Mouse (Mus musculus) limb, embryonic 12.5 days (tissue): ENCODE measurements around the gene Zmynd19. TPM values are rescaled to one million over a fixed set of nuclear protein-coding genes. Genes with fewer than 3 reads are reported as not detected.

Source experiments
- ATAC-seq: fragments of 200-750 bp; cut with Nextera tagmentation; 2 replicates; pipeline ENCODE4 v1.8.0; 2017; ENCODE audit warnings: low read depth, moderate TSS enrichment; ENCODE audit not compliant: insufficient number of reproducible peaks, insufficient read depth, low FRiP score, low TSS enrichment
- H3K27ac ChIP-seq: fragments of 300-500 bp; sonication (generic); 2 replicates; pipeline ENCODE4 v1.5.1; 2016; ENCODE audit warnings: mild to moderate bottlenecking, moderate library complexity
- H3K27me3 ChIP-seq: fragments of 300-500 bp; sonication (generic); 2 replicates; pipeline ENCODE4 v1.6.1; 2016; ENCODE audit warnings: mild to moderate bottlenecking, moderate library complexity
- H3K36me3 ChIP-seq: fragments of 300-500 bp; sonication (generic); 2 replicates; pipeline ENCODE4 v1.6.1; 2016; ENCODE audit warnings: mild to moderate bottlenecking, moderate library complexity
- H3K4me1 ChIP-seq: fragments of 300-500 bp; sonication (generic); replicated peaks from 2 replicates; pipeline ENCODE4 v1.6.1; 2016
- H3K4me2 ChIP-seq: fragments of 300-500 bp; sonication (generic); 2 replicates; pipeline ENCODE4 v1.6.1; 2016; ENCODE audit warnings: mild to moderate bottlenecking, moderate library complexity
- H3K4me3 ChIP-seq: fragments of 300-500 bp; sonication (generic); replicated peaks from 2 replicates; pipeline ENCODE4 v1.5.1; 2016; ENCODE audit warnings: mild to moderate bottlenecking
- H3K9ac ChIP-seq: fragments of 300-500 bp; sonication (generic); replicated peaks from 2 replicates; pipeline ENCODE4 v1.6.1; 2016; ENCODE audit warnings: mild to moderate bottlenecking, moderate library complexity
- H3K9me3 ChIP-seq: fragments of 300-500 bp; sonication (generic); 2 replicates; pipeline ENCODE4 v1.6.1; 2016; ENCODE audit warnings: mild to moderate bottlenecking, moderate library complexity
- WGBS: fragments of 180-500 bp; shearing (Covaris S2); methylation state at CpG from one replicate; pipeline ENCODE4 v1.1.7; 2016; 5-methylcytosine and 5-hydroxymethylcytosine counted together
- microRNA-seq: library from miRNA; unstranded; fragments of <30 nt; microRNA quantifications from one replicate; pipeline ENCODE4, GENCODE M21; 2017
- polyA plus RNA-seq: library from polyadenylated mRNA; unstranded; fragments of >200 nt; fragmentation: Nextera tagmentation; extraction: Ambion mirVana; gene quantifications from 2 replicates; pipeline ENCODE4 v1.2.1, GENCODE M21; 2016

Gene Zmynd19
- polyA plus RNA-seq, 1 experiment from 2014 or later = 25.3 TPM

GRCm38 (mm10) chr2:24995332-24995731 is 45.7 kb downstream of the Zmynd19 start:
- no peak overlapping the region for H3K9ac ChIP-seq
- H3K4me3 ChIP-seq = no peak overlapping the region
- H3K27me3 ChIP-seq = no peaks in the 10 kb centered on the region
- no peak overlapping the region for H3K27ac ChIP-seq
- no peaks in the 10 kb centered on the region for H3K9me3 ChIP-seq
- WGBS = 93% methylated on average over 6 of the region's 6 CpGs
- H3K4me2 ChIP-seq = no peak overlapping the region
- H3K36me3 ChIP-seq = 0 out of 2 replicates have a peak, but pooled peaks cover 5% of the 10 kb centered on the region
- no peak for ATAC-seq
- no peaks in the 10 kb centered on the region for H3K4me1 ChIP-seq

- no peaks in the 10 kb centered on the region for H3K27me3 ChIP-seq
- no peaks in the 10 kb centered on the region for H3K4me1 ChIP-seq
- H3K36me3 ChIP-seq = 0 out of 2 replicates have a peak, but pooled peaks cover 5% of the 10 kb centered on the region
- H3K9ac ChIP-seq = no peak overlapping the region
- no peaks in the 10 kb centered on the region for H3K9me3 ChIP-seq
- no peak overlapping the region for H3K27ac ChIP-seq
- H3K4me3 ChIP-seq = no peak overlapping the region
- ATAC-seq = no peak
- no peak overlapping the region for H3K4me2 ChIP-seq
- 91% methylated on average over 2 of the region's 2 CpGs for WGBS
Measured at GRCm38 (mm10) chr2:24996471-24996870, 46.9 kb downstream of the Zmynd19 start.

- H3K36me3 ChIP-seq = 0 out of 2 replicates have a peak, but pooled peaks cover 5% of the 10 kb centered on the region
- H3K9ac ChIP-seq = no peak overlapping the region
- H3K4me3 ChIP-seq = no peak overlapping the region
- no peak for ATAC-seq
- H3K27ac ChIP-seq = 0 out of 2 replicates have a peak overlapping the region, but pooled peaks have one; percentile 29
- H3K4me2 ChIP-seq = no peak overlapping the region
- 75% methylated on average over 3 of the region's 3 CpGs for WGBS
- H3K9me3 ChIP-seq = no peaks in the 10 kb centered on the region
- no peaks in the 10 kb centered on the region for H3K4me1 ChIP-seq
- no peaks in the 10 kb centered on the region for H3K27me3 ChIP-seq
Measured at GRCm38 (mm10) chr2:25000544-25001235, 51.1 kb downstream of the Zmynd19 start.

GRCm38 (mm10) chr2:25003946-25004786 is 54.6 kb downstream of the Zmynd19 start:
- Histone ChIP-seq H3K27me3 (no peaks in the 10 kb centered on the region), H3K9ac (no peak overlapping the region), H3K9me3 (no peaks in the 10 kb centered on the region), H3K4me2 (no peak overlapping the region), H3K4me1 (no peaks in the 10 kb centered on the region), H3K27ac (no peak overlapping the region), H3K4me3 (no peak overlapping the region), H3K36me3 (no peaks in the 10 kb centered on the region)
- WGBS = 76% methylated on average over 9 of the region's 9 CpGs
- no peak for ATAC-seq

DNA sequence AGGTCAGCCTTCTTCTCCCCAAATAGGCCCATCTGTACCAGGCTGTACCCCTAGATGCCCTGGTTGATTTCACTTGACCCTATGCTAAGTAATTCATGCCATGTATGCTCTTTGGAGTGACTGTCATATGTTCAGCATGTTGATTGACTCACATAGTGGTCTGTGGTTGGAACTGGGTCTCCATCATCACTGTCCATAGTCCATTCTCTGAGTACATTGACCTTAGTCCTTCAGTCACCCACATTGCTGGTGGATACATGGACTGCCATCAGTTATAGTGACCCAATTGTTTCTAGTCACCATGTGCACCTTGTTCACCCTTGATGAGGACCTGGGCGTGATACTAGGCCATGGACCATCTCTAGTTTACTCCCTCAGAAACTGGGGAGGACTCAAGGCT is 57.2 kb downstream of the Zmynd19 start:
- Histone ChIP-seq H3K36me3 (no peaks in the 10 kb centered on the region), H3K4me2 (no peak overlapping the region), H3K27ac (no peak overlapping the region), H3K9me3 (no peaks in the 10 kb centered on the region), H3K9ac (no peak overlapping the region), H3K4me1 (no peaks in the 10 kb centered on the region), H3K4me3 (no peak overlapping the region), H3K27me3 (no peaks in the 10 kb centered on the region)
- no peak for ATAC-seq
- 86% methylated on average over 1 of the region's 1 CpGs for WGBS

DNA sequence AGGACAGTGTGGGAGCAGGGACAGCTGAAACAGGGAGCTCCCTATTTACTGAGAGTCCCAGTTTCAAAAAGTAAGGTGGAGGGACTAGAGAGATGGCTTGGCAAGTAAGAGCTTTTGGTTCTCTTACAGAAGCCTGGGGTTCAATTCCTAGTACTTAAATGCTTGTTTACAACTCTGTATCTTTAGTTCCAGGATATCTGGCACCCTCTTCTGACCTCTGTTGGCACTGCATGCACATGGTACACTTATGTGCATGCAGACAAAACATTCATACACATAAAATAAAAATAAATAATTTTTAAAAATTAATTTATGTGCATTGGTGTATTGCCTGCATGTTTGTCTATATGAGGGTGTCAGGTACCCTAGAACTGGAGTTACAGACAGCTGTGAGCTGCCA is 58.7 kb downstream of the Zmynd19 start:
- no peak for ATAC-seq

More for the DNA sequence above, 58.7 kb downstream of the Zmynd19 start:
- no peaks in the 10 kb centered on the region for H3K36me3 ChIP-seq
- H3K9me3 ChIP-seq = no peaks in the 10 kb centered on the region
- H3K27ac ChIP-seq = no peak overlapping the region
- H3K9ac ChIP-seq = no peak overlapping the region
- no peaks in the 10 kb centered on the region for H3K4me1 ChIP-seq
- H3K27me3 ChIP-seq = no peaks in the 10 kb centered on the region
- no peak overlapping the region for H3K4me3 ChIP-seq
- H3K4me2 ChIP-seq = no peak overlapping the region

Small RNA genes lying within 50 kb of the gene (microRNA-seq; reads per million reads assigned to microRNA genes)
- gene Gm22875 = not detected

Other genes starting within 250 kb of the Zmynd19 start
- 1.6 and 1.9 TPM in 2 replicates for gene Cacna1b, start 186.6 kb upstream of the Zmynd19 start, polyA plus RNA-seq
- 122 and 130 TPM in 2 replicates for gene Ehmt1, start 30.2 kb upstream of the Zmynd19 start, polyA plus RNA-seq
- gene Arrdc1, start 14.5 kb upstream of the Zmynd19 start, polyA plus RNA-seq = 21.3 and 21.6 TPM in 2 replicates
- 37.5 and 38.7 TPM in 2 replicates for gene Dph7, start 12.6 kb downstream of the Zmynd19 start, polyA plus RNA-seq
- gene Mrpl41, start 25.3 kb downstream of the Zmynd19 start, polyA plus RNA-seq = 132 and 147 TPM in 2 replicates
- gene Pnpla7, start 26.2 kb downstream of the Zmynd19 start, polyA plus RNA-seq = 8.2 and 11.0 TPM in 2 replicates
- gene Nsmf, start 104.6 kb downstream of the Zmynd19 start, polyA plus RNA-seq = 77.8 and 90.6 TPM in 2 replicates
- gene Entpd8, start 130.5 kb downstream of the Zmynd19 start, polyA plus RNA-seq = not detected in 2 replicates
- 0.13 TPM in 1 of 2 replicates, not detected in the other for gene Noxa1, start 145.4 kb downstream of the Zmynd19 start, polyA plus RNA-seq
- gene Nrarp, start 231.0 kb downstream of the Zmynd19 start, polyA plus RNA-seq = 20.6 and 23.1 TPM in 2 replicates
- 2.9 and 3.2 TPM in 2 replicates for gene Tor4a, start 247.1 kb downstream of the Zmynd19 start, polyA plus RNA-seq